Mouse (Mus musculus): ENCODE data around the gene Cypt4. TPM values are rescaled to one million over a fixed set of nuclear protein-coding genes. Genes with fewer than 3 reads are reported as not detected.
"Not testable (repeated sequence)": the region's sequence is repeated elsewhere in the genome, so short reads cannot be mapped to it uniquely, and the experiment has no call there.

Cypt4 gene
- not detected for total RNA-seq (2021)

DNA sequence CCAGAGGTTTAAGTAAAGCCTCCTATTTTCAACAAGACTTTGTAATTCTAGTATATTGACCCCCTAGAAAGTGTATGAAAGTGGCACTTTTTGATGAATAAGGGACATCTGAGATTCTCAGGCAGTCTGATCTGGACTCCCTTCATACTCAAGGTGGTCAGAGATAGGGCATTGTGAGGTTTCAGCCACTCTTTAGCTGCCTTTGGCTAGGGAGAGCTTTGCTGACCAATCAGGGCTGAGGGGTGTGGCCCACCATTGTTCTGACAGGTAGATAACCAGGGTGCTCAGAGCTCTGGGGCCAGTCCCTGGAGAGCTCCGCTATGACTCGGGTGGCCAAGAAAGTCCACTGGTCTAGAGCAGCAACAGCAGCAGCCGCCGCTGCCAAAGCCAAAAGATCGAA lies at the start of gene Cypt4:
Cypt4 (plus strand) TSS at position 301 of the 400 bp plus-strand sequence.
- no peak for DNase-seq (ENCODE audit: extremely low spot score in 1 of 2, low spot score in 2 of 2)
- intact Hi-C loops (cut with DNase I) = no loop called here

DNA sequence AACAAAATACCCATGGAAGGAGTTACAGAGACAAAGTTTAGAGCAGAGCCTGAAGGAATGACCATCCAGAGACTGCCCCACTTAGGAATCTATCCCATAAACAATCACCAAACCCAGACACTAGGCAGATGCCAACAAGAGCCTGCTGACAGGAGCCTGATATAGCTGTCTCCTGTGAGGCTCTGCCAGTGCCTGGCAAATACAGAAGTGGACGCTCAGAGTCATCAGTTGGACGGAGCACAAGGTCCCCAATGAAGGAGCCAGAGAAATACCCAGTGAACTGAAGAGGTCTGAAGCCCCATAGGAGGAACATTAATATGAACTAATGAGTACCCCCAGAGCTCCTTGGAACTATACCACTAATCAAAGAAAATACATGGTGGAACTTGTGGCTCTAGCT lies 12.3 kb downstream of the Cypt4 start:
- DNase-seq (ENCODE audit: extremely low spot score in 1 of 2, low spot score in 2 of 2); intact Hi-C loops (cut with DNase I): not testable (repeated sequence)

Other genes with a start within 250 kb of the Cypt4 start
- 10 to 100 TPM; 44.1 to 44.3 TPM for gene Dpy19l1, start 122.1 kb upstream of the Cypt4 start, total RNA-seq (2021)
- gene Dpy19l2, start 71.1 kb downstream of the Cypt4 start, total RNA-seq (2021) = under 1 TPM; 0.36 to 0.47 TPM
- not detected for gene Tbx20, start 149.1 kb downstream of the Cypt4 start, total RNA-seq (2021)

Measured in left cerebral cortex, postnatal 10 days (tissue).